Mouse (Mus musculus) kidney, adult 11 months (tissue): ENCODE data around the gene Dap.

Experiments
- DNase-seq: peaks from one replicate; pipeline ENCODE4 v3.0.0; 2022

The Dap gene

DNA sequence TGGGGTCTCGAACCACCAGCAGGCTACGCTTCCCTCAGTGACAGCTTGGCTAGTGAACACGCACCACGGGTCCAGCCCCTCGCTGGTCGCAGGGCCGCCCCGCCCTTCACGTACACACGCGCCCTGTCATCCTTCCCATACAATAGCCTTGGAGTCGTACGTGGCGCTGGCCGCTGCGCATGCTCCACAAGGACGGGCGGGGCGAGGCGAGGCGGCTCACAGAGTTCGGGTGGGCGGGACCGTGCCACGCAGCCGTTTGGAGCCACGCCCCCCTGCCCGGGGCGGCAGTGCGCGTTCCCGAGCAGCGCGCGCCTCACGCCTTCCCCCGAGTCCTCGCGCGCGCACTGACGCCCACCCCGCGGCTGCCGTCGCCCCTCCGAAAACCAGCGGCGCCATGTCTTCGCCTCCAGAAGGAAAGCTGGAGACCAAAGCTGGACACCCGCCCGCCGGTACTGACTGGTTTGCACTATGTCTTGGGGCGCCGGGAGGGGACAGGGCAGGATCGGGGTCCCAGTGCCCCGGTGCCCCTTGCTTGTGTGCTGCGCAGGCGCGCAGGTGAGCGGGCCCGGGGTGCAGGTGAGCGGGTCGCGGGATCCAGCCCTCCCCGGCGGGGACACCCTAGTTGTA, at the start of gene Dap:
Gene Dap, plus strand, starts transcription at position 180 of the 627 bp plus-strand sequence.
- DNase-seq = peak; percentile 97

- no peak for DNase-seq
Measured at GRCm38 (mm10) chr15:31176566-31176965, 47.5 kb upstream of the Dap start.

GRCm38 (mm10) chr15:31184651-31185443, 39.3 kb upstream of the Dap start:
- no peak for DNase-seq

- no peak for DNase-seq
Measured at GRCm38 (mm10) chr15:31185506-31185905, 38.6 kb upstream of the Dap start.

GRCm38 (mm10) chr15:31186371-31186901, 37.7 kb upstream of the Dap start:
- no peak for DNase-seq

- DNase-seq = no peak
Measured at GRCm38 (mm10) chr15:31192563-31192962, 31.6 kb upstream of the Dap start.

- DNase-seq = no peak
Measured at GRCm38 (mm10) chr15:31195776-31196175, 28.3 kb upstream of the Dap start.

- DNase-seq = peak; percentile 35
Measured at GRCm38 (mm10) chr15:31207346-31208093, 16.6 kb upstream of the Dap start.

- DNase-seq = peak; percentile 16
Measured at GRCm38 (mm10) chr15:31211910-31212309, 12.2 kb upstream of the Dap start.

DNA sequence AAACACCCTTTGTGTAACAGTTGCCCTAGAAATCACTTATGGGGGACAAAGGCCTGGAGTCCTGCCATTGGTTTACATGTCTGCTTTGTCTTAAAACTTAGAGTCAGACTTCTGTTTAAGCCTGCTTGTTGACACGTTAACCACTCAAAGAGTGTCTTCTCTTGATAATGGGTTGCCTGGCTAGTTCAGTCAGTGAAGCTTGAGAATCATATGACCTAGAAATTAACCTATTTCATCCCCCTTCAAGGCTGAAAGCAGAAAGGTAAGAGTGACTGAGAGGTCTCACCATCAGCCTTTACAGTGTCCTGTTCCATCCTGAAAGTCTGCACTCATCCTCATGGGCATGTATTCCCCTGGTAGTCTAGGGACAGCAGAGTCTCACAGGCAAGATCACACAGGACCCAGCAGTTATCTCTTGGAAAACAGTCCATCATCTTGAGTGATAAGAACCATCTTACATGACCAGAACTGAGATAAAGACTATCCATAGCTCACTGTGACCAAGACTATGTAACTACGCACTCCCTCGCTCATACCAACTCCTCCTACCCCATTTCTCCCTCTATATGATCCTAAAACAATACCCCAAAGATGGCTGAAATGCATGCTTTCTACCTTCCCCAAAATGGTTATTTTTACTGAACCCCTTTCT, 10.4 kb upstream of the Dap start:
- DNase-seq = no peak

DNA sequence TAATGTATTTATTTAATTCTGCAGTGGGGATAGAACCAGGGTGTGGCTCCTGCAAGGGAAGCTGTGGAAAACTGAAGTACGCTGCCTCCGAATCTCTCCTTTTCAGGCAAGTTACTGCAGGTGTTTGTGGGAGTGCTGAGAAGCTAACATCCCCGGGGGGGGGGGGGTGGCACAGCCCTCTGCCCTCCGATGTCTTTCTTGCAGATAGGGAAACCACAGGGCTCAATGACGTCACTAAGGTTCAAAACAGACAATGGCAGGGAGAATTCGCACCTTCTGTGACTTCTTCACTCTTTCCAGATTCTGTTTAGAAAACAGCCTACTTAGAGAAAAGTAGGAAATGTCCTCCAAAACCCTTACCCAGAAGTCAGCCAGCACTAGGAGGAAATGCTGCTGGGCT, 1.9 kb upstream of the Dap start:
- no peak for DNase-seq

DNA sequence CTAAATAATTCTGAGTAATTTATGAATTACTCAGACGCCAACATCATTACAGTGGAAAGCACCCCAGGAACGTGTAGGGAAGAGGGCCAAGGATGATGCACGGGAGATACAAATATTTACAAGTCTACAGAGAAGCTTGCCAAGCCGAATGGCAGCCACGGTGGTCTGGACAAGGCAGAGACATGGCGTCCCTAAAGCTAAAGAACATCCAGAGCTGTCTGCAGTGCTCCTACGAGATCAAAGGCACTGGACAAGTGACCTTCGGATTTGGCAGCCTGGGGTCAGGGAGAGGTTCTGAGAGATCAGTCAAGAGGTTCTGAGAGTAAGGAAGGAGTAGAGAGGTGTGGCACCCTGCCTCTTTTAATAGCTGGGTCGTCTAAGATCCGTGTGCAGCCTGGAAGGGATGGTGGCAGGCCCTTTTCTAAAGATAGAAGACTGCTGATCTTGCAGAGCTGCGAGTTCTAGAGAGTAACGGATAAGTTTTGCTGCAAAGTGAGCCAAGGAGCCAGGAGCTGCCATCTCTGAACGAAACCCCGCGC, 449 bp upstream of the Dap start:
- no peak for DNase-seq

- peak; percentile 26 for DNase-seq
Measured at GRCm38 (mm10) chr15:31224806-31225642, 910 bp downstream of the Dap start.

GRCm38 (mm10) chr15:31225643-31226325, 1.7 kb downstream of the Dap start:
- no peak for DNase-seq

- no peak for DNase-seq
Measured at GRCm38 (mm10) chr15:31226464-31226863, 2.4 kb downstream of the Dap start.

DNA sequence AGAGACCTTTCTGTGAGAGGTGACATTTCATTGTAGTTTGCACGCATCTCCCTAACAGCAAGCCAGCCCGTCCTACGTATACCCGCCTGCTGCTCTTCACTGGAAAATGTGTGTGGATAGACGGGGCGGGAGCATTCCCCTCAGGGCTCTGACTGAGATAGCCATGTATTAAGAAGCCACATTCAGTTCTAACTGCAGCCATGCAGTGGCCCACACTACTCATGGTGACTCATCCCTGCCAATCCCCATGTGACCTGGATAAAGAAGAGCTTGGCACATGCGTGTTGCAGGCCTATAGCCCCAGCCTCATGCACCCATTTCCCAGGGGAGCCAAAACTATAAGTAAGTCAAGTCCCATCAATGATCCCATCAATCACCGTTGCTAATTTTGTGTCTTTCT, 3.7 kb downstream of the Dap start:
- DNase-seq = no peak

DNA sequence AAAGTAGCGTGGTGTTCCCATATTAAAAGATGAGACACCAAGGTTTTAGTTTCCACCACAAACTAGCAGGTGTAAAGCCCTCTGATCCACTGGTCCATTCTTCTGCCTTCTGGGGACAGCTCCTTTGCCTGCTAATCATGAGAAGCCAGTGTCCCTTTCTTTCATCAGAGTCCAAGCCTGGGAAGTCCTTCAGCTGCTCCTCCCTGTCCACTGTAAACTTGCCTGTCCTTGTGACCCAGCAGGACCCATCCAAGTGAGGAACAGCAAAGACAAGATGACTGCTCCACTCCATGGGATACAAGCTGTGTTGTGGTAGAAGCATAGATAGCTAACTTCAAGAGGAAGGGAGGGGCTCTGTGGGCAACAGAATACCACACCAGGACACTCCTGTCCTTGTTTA, 8.9 kb downstream of the Dap start:
- no peak for DNase-seq

DNA sequence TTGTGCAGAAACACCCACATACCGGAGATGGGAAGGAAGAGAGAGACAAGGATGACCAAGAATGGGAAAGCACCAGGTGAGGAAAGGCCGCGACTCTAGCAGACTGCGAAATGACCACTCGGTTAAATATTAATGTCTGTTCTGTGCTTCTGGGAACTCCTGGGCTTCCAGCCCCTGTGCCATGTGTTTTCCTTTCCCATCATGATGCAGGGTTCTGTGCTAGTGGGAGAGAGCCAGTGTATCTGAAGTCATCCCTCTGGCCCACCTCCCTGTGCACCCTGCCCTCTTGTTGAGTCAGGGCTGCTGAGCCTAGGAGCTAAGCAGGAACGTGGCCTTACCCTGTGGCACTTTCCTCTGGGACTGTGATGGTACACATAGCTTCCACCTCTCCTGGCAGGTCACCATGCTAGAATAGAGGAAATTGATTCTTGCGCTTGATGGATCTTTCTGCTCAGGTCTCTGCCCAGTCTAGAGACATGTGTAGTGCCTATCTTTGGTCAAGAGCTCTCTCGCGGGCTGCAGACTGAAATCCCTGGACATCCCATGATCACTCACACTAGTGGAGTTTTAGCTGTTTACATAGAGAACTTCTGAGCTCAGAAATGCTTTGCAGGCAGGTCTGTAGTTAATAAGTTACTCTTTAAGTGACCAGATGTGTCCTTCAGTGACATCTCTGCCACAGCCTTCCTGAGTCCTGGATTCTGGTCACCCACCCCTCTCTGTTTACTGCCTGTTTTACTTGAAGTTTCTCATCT, 11.9 kb downstream of the Dap start:
- DNase-seq = peak; percentile 43

DNA sequence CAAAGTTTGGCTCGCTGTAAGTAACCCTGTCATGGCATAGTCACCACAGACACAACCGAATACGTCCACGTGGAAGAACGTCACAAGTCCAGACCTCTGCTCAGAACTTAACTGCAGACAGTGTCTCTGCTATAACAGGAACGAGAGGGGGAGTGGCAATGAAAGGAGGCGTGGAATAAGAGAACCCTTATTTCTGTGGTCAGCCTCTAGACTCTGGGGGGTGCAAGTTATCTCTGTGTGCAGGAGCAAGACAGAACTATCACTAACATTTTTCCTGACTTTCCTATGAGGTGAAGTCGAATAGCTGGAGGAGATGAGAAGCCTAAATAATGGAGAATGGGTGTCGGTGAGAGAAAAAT, 12.4 kb downstream of the Dap start:
- no peak for DNase-seq

DNA sequence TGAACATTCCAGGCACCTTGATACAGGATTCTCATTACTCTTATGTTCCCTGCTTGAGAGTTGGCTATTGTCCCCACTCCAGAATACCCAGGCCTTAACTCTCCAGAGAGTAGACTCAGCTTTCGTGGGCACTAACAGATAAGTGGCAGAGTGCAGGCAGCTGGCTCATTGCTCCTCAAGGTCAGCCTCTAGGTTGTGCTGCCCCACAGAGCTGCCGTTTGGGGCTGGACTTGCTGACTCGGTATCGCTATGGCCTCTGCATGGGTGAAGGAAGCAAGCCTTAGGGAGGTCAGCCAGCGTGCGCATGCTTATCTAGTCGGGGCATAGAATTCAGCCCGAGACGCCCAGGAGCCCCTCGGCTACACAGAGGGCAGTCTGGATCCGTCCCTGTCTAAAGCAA, 13.3 kb downstream of the Dap start:
- DNase-seq = peak; percentile 45

- DNase-seq = no peak
Measured at GRCm38 (mm10) chr15:31237898-31238297, 13.8 kb downstream of the Dap start.
